Mouse (Mus musculus): ENCODE data around the gene Btrc.
A peak's percentile ranks its signal among the peaks of the same experiment; 100 is the strongest.
"Not testable (repeated sequence)": the region's sequence is repeated elsewhere in the genome, so short reads cannot be mapped to it uniquely, and the experiment has no call there.

Btrc gene

GRCm38 (mm10) chr19:45363384-45363926 is at the start of gene Btrc:
Btrc (plus strand) TSS chr19:45363734.
- DNase-seq: peak; percentile 100

DNA sequence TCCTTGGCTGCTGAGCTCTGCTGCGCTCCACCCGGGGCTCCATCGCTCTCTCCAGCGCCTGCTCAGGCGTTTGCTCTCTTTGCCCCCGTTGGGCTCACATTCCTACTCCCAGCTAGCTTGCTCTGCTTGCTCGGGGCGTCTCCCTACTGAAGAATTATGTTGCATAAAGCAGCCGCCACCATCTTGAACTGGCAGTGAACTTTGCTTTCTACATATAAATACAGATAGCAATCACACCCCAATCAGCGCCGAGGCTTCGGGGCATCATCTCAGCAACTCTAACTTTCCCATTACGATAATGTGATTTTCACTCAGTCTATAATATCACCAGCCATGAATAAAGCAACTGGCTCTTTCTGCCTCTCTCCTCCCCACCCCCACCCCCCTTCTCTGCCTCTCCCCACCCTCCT is 46.1 kb upstream of the Btrc start:
- no peak for DNase-seq

- DNase-seq: no peak
Observed at GRCm38 (mm10) chr19:45321062-45321461, 42.5 kb upstream of the Btrc start.

DNA sequence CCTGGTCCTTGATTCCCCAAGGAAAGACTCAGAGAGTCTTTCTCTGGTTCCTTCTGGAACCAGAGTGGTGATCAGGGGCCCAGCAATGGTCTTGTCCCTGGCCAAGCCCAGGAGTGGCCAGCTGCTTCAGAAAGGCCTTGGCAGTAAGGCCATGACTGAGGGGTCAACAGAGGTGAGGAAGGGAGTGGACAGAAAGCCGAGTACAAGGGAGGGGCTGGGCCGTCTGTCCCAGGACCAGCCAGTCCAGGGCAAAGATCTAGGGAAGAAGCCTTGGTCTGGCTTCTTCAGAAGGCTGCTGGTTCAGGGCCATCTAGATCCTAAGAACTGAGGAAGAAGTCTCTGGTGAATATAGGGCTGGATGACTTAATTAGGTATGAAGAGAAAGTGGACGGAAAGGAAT is 34.5 kb upstream of the Btrc start:
- DNase-seq: no peak

DNA sequence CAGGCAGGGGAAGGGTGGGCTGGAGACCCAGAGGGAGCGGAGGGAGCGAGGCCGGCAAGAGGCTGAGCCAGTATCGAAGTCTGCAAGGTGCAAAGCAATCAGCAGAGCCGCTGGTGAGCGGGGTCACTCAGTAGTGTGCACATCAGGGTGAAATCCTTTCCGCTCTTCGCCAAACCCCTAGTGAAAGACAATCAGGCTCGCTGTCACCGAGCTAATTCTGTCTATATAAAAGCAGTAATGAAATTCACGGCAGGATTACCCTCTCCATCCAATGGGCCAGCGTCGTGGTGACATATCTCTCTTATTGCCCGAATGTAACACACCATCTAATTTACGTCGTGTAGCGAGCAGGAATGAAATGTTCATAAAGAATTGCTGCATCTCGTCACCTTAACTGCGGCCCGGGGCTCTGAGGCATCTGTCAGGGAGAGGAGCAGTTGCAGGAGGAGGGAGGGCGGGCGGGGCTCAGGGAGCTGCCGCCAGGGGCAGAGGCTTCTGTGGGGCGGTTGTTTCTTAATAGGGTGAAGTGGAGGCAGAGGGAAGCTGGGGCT is 33.7 kb upstream of the Btrc start:
- DNase-seq: no peak

GRCm38 (mm10) chr19:45336718-45337117 is 26.8 kb upstream of the Btrc start:
- DNase-seq: no peak

- DNase-seq: no peak
Observed at GRCm38 (mm10) chr19:45338182-45338581, 25.4 kb upstream of the Btrc start.

- no peak for DNase-seq
Observed at GRCm38 (mm10) chr19:45343941-45344340, 19.6 kb upstream of the Btrc start.

DNA sequence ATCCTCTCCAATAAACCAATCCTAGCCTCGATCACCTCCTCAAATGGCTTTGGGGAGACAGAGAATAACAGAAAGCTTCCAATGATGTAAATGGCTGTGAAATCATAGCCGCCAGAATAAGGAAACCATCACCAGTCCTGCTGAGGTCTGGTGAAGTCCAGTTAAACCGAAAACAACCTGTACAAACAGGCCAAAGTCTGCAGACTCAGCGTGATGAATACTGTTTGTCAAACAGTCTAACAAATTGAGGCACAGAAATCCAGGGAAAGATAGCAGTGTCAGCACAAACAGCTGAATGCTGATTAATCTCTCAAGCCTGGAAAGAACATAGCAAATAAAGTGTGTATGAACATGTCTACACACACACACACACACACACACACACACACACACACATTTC is 15.3 kb upstream of the Btrc start:
- no peak for DNase-seq

GRCm38 (mm10) chr19:45350456-45350855 is 13.1 kb upstream of the Btrc start:
- DNase-seq: no peak

GRCm38 (mm10) chr19:45352706-45353105 is 10.8 kb upstream of the Btrc start:
- DNase-seq: not testable (repeated sequence)

GRCm38 (mm10) chr19:45355678-45356077 is 7.9 kb upstream of the Btrc start:
- DNase-seq: no peak

DNA sequence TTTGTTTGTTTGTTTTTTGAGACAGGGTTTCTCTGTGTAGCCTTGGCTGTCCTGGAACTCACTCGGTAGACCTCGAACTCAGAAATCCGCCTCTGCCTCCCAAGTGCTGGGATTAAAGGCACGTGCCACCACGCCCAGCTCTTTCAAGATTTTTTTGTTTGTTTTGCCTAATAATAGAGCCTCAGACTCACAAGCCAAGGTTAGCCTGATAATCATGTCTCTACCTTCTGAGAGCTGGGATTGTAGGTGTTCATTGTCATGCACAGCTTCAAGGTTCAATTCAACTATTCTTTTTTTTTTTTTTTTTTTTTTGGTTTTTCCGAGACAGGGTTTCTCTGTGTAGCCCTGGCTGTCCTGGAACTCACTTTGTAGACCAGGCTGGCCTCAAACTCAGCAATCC is 6.7 kb upstream of the Btrc start:
- DNase-seq: not testable (repeated sequence)

DNA sequence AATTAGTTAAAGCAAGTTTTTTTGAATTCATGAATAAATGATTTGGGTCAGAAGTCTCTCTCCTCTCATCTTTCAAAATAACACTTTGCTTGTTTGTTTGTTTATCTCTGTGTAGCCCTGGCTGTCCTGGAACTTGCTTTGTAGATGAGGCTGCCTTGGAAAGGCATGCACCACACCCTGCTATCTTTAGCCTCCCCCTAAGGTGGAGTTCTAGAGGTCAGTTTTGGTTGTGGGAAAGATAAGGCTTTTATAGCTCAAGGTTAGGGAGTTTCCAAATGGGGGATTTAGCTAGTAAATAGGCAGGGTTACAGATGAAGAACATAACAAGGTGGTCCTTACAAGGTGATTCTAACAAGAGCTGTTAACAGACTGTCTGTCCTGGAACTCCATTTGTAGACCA is 3.0 kb upstream of the Btrc start:
- no peak for DNase-seq

DNA sequence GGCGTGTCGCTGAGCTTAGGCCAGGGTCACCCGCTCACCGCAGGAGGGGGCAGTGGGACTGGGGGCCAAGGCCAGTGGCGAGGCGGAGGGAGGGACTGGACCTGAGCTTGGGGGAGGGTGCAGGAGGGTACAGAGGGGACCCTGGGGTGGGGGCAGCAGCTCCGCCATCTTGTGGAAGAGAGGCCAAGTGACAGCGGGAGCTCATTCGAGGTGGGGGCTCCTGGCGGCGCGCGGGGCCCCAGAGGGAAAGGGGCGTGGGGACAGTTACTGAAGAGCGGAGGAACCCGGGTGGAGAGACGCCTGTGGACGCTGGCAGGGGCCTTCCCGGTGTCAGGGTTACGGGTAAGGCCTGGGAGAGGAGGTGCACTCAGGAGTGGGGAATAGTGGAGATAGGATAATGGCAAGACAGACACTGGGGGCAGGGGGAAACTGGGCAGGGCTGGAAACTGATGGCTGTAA is 428 bp downstream of the Btrc start:
- peak; percentile 66 for DNase-seq

DNA sequence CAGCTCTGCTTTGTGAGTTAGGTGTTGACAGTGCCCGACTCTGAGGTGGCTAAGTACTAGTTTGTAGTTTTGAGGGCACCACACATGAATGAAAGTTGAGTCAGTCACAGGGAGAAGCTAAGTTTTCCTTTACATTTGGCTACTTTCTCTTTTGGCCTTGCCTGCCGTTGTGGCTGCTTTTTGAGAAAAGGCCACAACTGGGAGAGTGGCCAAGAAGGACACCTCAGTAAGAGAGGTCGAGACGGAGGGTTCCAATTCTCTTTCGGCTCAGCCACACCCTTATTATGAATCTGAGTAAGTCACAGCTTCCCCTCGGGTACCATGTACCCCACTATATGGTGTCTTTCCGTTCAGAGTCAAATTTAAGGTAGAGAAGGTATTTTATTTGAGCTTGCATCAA is 3.1 kb downstream of the Btrc start:
- no peak for DNase-seq

GRCm38 (mm10) chr19:45384815-45385214 is 21.3 kb downstream of the Btrc start:
- DNase-seq: not testable (repeated sequence)

GRCm38 (mm10) chr19:45388551-45388950 is 25.0 kb downstream of the Btrc start:
- no peak for DNase-seq

DNA sequence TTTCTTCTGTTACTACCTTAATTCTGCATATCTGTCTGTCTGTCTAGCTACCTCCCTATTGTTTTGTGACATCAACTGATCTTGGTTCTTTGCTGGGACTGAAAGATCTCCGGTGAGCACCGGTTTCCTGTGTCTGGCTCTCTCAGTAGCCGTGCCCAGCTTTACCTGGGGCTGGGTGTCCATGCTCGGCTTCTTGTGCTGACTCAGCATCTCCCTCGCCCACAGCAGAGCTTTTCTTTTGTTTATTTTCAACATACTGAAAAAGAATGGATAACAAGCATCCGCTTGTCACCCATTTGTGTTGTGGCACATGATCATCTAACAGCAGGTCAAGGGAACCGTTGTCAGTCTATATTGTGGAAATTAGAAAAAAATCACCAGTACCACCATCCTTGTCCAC is 30.5 kb downstream of the Btrc start:
- DNase-seq: no peak

DNA sequence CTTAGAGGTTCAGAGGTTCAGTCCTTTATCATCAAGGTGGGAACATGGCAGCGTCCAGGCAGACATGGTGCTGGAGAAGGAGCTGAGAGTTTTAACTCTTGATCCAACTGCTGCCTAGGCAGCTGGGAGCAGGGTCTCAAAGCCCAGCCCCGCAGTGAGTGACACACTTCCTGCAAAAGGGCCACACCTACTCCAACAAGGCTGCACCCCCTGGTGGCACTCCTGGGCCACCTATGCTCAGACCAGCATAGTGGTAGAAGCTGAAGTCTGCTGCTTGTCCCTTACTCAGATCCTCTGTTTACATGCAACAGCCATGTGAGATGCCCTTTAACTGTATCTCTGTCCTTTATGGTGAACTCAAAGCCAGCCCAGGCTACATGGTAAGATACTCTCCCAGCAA is 47.5 kb downstream of the Btrc start:
- no peak for DNase-seq

DNA sequence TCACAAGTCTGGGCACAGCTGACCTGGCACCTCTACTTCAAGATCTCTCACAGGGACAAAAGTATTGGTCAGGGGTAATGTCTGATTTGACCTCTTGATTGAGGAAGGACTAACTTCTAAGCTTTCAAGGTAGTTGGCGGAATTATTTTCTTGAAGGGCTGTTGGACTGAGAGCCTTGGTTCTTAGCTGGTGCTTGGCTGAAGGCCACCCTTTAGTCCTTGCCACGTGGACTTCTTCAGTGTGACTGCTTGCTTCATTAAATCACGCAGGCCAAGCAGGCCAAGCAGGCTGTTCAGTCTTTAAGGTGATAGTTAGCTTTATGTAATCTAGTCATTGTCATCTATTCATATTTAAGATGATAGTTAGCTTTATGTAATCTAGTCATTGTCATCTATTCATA is 49.2 kb downstream of the Btrc start:
- no peak for DNase-seq

DNA sequence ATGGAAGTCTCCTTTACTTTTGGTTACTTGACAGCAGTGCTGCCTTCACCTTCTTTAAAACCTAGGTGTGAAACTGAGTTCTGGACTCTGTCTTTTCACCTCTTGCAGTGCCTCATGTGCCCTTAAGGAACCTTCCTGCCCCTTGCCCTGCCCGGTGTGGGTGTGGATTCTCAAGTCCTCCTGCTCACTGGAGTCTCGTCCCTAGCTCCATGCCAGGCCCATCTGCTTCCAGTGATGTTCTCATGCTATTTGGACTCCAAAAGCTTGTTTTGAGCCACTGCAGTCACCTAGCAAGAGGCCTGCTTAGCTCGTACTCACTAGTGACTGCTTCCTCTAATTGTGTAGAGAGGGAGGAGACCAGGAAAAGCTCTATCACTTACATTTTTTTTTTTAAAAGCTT is 50.4 kb downstream of the Btrc start:
- DNase-seq: no peak

GRCm38 (mm10) chr19:45417601-45418000 is 54.1 kb downstream of the Btrc start:
- DNase-seq: no peak

DNA sequence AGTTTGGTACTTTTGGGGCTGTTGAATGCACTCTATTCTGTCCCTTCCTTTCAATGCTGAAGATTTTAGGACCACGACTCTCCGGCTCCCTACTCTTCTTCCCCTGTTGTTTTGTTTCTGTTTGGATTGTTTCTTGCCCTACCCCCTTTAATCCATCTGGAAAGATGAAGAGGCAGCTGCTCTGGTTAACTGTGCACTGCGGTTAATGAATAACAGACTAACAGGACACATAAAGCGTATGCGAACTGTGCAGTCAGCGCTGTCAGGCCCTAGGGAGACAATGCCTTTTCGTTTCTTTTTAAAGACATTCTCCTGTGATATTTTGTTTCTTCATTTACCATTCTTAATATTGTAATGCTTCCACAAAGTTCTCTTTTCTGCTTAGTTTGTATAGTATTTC is 58.7 kb downstream of the Btrc start:
- DNase-seq: no peak

DNA sequence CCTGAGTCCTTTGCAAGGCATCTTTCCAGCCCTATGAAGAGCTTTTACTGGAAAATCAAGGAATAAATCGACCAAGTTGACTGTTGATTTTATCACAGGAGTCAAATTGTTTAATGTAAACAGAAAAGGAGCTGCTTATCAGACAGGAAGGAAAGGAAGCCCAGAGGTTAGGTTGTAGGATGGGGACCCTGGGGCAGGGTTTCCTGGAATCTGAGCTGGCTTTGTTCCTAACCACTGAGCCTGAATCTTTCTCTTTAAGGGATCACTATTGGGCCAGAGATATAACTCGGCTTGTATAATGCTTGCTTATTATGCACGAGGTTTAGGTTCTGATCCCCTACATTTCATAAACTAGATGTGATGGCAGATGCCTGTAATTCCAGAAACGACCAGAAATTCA is 64.6 kb downstream of the Btrc start:
- DNase-seq: no peak

All from right cerebral cortex, postnatal 4 days (tissue).